Mouse (Mus musculus) c-Kit-positive CD71-positive TER-119-positive erythroid progenitor cells, embryonic 14.5 days (primary cell): ENCODE results near the gene Hlcs.
A peak's percentile ranks its signal among the peaks of the same experiment; 100 is the strongest.

Source experiments
- DNase-seq: peaks from one replicate; pipeline ENCODE4 v3.0.0-alpha.2; 2013; ENCODE audit warnings: low spot score

The Hlcs gene

GRCm38 (mm10) chr16:94162000-94162399 is 151.4 kb downstream of the Hlcs start:
- DNase-seq, result no peak

- no peak for DNase-seq
Measured at GRCm38 (mm10) chr16:94157819-94158218, 155.6 kb downstream of the Hlcs start.

DNA sequence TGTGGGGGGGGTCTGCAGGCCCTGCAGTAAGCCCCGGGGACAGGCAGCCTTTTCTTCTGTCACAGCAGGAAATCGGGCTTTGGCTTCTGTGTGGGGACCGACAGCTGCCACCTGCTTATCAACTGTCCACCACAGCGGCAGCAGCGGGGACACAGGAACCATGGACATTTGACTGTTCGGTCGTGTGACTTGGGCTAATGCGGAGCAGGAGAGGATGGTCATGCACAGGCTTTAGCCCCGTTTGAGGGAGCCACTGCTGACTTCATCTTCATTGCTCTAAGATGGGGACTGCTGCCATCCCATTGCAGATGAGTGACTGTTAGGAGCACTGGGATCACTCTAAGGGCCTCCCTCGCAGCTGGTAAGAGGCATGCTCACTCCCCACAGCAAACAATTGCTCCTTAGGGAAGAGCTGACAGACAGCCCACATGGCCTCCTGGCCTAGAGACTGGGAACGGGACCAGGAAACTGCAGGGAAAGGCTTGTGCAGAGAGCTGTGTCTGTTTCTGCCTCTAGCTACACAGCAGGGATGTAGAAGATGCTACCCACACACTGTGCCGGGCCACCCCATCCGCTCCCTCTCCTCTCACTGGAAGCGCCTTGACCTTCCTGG is 158.2 kb downstream of the Hlcs start:
- no peak for DNase-seq

DNA sequence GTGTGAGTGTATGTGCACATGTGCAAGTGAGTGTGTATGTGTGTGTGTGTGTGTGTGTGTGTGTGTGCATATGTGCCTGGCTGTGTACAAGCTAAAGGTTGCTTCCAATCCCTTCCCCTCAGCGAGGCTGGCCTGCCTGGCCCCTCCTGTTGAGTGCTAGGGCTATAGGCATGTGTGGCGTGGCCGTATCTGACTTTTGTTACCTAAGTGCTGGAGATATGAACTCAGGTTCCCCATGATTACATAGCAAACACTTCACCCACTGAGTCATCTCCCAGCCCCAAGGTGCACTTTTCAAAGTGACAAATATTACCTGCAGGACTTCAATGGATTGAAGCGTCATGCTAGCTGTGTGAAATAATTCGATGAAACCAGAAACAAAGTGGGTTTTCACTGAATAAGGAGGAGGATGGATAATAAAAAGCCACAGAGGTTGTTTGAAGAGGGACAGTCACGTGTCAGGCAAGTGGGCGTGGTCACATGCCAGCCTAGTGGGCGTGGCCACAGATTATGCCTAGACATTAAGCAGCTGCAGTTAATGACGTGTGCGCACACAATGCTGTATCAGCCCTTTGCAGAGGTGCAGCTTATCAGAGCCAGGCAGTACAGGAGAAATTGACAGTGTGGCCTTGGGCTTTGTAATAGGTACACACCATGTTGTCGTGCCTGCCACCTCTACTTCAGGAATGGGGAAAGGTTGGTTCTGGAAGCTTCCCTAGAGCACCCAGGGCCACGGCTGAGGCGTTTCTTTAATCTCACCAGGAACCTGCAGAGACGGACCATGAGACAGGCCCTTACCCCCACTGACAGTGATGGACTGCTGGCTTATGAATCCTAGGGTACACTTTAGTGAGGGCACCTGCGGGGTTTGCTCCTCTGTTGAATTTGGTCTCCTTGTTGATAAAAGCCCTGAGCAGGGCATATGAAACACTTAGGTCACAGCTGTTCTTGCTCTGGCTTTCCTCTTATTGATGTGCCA is 163.0 kb downstream of the Hlcs start:
- DNase-seq, result peak; percentile 96

DNA sequence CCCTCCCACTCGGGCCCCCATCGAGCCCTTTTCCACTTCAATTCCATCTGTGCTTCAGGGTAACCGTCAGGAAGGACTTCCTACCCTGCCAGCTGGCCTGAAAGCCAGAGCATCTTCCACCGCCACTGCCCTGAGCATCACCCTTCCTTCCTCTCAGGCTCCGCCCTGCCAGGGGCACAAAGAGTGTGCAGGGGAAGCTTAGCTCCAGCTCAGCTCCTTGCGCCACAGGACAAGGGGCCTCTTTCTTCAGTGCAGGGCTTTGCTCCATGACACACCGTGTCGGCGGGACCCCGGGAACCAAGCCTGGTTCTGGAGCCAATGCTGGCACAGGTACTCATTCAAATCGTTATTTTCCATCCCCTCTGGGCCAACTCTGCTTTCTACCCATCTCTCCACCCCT is 165.2 kb downstream of the Hlcs start:
- DNase-seq, result no peak

DNA sequence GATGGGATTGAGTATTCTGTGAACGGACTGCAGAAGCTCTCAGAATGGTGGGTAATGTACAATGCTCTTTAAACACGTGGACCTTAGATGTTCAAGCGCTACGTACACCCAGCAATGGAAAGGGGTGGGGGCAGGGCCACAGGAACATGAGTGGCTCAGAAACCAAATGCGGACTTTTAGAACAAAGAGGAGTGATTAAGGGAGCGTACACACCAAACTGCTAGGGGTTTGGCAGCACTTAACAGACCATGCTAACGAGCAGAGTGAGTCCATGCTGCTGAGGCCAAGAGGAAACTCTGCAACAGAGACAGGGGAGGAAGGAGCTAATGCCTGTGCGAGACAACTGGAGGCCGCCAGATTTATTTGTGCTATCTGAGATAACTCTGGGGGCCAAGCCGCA is 170.0 kb downstream of the Hlcs start:
- DNase-seq, result no peak

- no peak for DNase-seq
Measured at GRCm38 (mm10) chr16:94140746-94141145, 172.6 kb downstream of the Hlcs start.

DNA sequence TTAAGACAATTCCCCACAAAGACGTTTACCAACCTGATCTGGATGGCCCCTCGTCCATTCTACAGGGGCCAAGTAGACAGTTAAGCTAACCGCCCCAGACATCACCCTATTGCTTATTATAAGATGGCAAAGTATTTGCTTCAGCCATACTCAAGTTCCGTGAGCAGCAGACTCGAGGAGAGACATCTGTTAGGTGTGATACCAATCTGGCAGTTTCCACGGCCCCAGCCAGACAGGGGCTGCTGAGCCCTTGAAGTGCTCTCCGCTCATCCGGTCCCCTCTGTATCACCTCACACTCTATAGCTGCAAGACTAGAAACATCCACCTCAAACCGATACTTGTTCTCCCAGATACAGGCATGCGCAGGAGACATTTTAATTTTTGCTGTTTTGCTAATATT is 179.2 kb downstream of the Hlcs start:
- DNase-seq, result no peak

DNA sequence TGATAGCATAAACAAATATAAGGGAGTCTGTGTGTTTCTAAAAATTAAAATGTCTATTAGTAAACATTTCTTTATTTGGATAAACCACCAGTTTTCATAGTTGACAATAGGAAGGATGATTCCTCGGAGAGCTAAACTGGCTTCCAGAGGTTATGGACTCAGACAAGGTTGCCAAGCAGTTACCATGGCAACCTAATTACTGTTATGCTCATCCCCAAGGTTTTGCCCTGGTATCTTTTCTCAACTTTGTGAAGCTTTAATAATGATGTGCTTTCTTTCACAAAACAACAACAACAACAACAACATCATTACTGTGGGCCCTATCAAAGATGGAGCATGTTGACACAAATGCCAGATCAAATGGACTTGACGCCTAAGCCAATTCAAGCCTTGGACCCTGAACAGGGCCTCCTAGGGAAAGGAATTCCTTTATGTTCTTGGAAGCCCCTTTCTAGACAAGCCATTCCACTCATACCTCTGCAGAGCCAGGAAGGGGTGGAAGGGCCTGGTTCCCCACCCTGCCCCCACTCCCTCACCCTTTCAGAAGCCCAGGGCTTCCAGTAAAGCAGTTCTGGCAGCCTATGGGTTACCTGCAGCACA is 185.0 kb downstream of the Hlcs start:
- DNase-seq, result no peak

GRCm38 (mm10) chr16:94126200-94126599 is 187.2 kb downstream of the Hlcs start:
- no peak for DNase-seq

- DNase-seq, result no peak
Measured at GRCm38 (mm10) chr16:94125172-94125981, 188.0 kb downstream of the Hlcs start.

DNA sequence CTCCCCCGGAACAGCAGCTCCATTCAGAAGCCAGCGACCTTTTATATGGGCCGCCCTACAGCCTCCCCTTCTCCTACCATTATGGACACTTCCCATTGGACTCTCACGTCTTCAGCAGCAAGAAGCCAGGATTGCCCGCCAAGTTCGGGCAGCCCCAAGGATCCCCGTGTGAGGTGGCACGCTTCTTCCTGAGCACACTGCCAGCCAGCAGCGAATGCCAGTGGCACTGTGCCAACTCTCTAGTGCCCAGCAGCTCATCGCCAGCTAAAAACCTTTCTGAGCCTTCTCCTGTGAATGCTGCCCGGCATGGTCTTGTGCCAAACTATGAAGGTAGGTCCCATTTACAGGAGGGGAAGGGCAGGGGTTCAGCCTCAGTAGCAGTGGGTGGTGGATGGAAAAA is 190.1 kb downstream of the Hlcs start:
- DNase-seq, result no peak

DNA sequence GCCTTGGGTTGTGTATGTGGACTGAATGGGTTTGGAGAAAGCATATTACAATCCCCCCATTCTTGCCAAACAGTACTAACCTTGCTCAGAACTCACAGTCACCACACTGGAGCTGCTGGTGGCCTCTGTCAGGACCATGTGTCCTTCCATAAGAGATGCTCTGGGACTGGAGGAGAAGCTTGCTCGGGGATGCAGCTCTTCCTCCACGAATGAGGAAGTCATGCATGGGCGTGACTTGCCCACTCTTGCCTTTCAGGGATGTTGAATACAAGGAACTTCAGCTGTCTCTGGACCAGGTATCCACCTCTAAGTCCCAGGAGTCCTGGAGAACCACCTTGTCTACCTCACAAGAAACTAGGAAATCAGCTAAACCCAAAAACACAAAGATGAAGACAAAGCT is 191.0 kb downstream of the Hlcs start:
- no peak for DNase-seq

DNA sequence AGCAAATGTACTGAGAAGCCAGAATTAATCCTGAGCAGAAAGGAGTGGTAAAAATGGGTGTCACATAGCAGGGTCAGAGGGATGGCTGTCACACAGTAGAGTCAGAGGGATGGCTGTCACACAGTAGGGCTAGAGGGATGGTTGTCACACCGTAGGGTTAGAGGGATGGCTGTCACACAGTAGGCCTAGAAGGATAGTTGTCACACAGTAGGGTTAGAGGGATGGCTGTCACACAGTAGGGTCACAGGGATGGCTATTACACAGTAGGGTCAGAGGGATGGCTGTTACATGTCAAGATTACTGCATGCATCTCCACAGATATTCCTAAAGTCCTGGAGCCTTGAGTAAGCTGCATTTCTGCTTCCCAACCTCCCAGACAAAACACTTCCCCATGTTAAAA is 195.0 kb downstream of the Hlcs start:
- DNase-seq, result no peak

DNA sequence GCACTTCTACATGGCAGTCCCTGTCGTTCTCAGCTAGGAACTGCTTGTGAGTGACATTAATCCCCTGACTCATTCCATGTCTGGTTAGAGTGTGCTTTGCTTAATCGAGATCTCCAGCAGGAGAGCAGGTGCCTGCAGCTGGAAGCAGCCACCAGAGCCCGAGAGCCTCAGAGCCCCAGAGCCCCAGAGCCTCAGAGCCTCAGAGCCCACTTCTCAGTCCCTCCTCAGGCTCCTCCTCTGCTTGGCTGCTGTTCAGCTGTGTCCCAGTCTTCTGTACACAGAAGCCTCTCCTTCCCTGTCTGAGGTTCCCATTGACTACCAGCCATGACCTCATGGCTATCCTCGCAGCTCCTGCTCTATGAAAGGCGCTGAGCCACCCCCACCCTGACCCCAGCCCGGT is 196.0 kb downstream of the Hlcs start:
- no peak for DNase-seq

DNA sequence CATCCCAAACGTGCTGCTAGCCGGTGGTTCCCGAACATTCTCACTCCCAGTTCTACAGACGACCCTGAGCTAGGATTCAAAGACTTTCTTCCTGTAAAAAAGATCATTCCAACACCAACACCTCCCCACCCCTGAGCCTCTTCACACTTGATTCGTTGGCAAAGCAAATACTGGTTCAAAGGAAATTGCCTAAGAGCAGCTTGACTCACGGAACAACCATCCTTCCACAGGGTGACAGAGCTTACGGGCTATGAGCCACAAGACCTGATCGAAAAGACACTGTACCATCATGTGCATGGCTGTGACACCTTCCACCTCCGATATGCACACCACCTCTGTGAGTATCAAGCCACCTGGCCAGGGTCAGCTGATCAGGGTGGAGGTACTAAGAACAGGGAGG is 198.7 kb downstream of the Hlcs start:
- DNase-seq, result no peak

- no peak for DNase-seq
Measured at GRCm38 (mm10) chr16:94113160-94113559, 200.2 kb downstream of the Hlcs start.

- no peak for DNase-seq
Measured at GRCm38 (mm10) chr16:94097724-94098455, 215.5 kb downstream of the Hlcs start.

GRCm38 (mm10) chr16:94096479-94096878 is 216.9 kb downstream of the Hlcs start:
- no peak for DNase-seq

DNA sequence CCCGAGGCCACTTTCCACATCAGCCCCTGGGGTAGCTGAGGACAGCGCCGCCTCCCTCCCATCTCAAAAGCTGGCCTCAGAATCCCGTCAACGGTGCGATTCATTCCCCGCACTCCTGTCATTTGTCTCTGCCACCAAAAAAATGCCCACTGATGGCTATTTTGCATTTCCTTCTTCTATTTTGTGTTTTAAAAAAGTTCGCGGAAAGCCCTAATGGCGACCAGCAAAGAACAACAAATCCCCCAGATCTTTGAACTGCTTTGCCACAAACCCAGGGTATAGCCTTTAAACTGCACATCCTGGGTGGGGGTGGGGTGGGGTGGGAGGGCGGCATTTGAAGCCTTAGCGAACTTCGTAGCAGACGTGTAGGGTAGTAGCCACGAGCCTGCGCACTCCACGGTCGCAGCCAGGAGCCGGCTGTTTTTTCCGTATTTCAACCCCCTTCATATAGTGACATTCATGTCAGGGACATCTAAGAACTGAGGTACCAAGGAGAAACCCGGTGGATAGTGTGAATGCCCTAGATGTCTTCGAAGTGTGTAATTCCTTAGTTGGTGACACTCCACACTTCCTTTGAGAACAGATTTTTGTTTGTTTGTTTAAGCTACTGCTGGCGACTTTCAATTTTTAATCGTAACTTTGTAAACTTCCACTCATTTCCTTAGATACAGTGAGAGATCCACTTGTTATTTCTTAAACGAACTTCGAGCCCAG is 218.1 kb downstream of the Hlcs start:
- DNase-seq, result no peak
